Mouse (Mus musculus): Measurements from ENCODE around the gene Hist1h2bg. TPM values are rescaled to one million over a fixed set of nuclear protein-coding genes. Genes with fewer than 3 reads are reported as not detected.
"Not testable (repeated sequence)": the region's sequence is repeated elsewhere in the genome, so short reads cannot be mapped to it uniquely, and the experiment has no call there.

The Hist1h2bg gene
- total RNA-seq, 4 experiments from 2014 or later, result 18.1 to 34.4 (median 24.0) TPM

DNA sequence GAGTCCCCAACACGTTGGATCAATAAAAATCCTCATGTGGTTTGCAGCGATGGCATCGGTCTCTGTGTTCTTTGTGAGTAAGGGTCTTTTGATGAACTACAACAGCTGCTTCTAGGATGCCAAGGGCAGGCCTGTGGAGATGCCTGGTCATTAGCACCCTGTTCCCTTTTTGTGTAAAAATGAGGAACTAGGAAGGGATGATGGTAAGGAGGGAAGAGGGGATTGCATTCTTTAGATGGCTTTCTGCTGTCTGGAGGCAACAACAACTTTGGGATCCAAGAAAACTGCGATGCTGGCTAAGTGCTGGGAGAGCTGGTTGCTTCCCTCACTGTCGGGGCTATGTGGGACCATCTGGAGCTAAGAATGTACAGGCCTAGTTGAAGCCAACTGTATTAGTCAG lies 32.9 kb upstream of the Hist1h2bg start:
- no peak for DNase-seq (ENCODE audit: low spot score)

DNA sequence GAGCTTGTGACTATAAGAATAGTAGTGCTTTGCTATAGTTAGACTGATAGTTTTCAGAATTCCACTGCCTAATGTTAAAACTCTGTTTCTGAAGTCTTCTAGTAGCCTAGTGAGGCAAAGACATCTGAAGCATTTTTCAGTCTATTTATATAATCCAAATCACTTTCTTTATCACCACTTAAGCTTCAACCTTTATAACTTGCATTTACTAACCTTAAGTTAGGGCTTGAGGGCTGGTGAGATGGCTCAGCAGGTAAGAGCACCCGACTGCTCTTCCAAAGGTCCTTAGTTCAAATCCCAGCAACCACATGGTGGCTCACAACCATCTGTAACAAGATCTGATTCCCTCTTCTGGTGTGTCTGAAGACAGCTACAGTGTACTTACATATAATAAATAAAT lies 31.4 kb upstream of the Hist1h2bg start:
- not testable (repeated sequence) for DNase-seq (ENCODE audit: low spot score)

GRCm38 (mm10) chr13:23541497-23541896 lies 29.7 kb upstream of the Hist1h2bg start:
- DNase-seq (ENCODE audit: low spot score), result no peak

GRCm38 (mm10) chr13:23542225-23542980 lies 28.8 kb upstream of the Hist1h2bg start:
- DNase-seq (ENCODE audit: low spot score), result not testable (repeated sequence)

- DNase-seq (ENCODE audit: low spot score), result peak; percentile 92
These were observed 28.1 kb upstream of the Hist1h2bg start, which contains the start of gene Hist1h2bh for GRCm38 (mm10) chr13:23542999-23543607. Gene Hist1h2bh (minus strand): TSS chr13:23543392.

DNA sequence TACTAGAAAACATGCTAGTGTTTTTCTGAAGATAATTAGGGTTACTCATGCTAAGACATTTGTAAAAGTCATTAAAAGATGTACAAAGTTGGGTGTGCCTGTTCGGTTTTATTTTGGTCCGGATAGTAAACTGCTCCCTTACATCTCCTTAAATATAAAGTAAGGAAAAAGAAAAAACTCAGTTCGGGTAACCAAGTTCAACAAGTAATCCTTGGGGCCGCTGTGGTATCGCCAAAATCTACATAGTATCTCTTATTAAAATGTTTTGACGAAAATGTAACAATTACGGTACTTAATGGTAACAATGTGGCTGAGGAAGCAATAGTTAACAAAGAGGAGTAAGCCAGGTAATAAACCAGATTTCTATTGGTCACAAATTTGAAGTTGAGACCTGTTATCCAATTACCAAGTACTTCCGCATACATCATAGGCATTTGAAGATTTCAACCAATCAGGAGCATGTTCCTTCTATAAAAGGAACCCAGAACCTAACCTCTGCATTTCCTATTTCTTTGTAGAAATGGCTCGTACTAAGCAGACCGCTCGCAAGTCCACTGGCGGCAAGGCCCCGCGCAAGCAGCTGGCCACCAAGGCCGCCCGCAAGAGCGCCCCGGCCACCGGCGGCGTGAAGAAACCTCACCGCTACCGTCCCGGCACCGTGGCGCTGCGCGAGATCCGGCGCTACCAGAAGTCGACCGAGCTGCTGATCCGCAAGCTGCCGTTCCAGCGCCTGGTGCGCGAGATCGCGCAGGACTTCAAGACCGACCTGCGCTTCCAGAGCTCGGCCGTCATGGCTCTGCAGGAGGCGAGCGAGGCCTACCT lies 27.0 kb upstream of the Hist1h2bg start, which contains the start of gene Hist1h3f:
Gene Hist1h3f, plus strand, starts transcription at position 88 of the 822 bp plus-strand sequence.
- peak; percentile 96 for DNase-seq (ENCODE audit: low spot score)

DNA sequence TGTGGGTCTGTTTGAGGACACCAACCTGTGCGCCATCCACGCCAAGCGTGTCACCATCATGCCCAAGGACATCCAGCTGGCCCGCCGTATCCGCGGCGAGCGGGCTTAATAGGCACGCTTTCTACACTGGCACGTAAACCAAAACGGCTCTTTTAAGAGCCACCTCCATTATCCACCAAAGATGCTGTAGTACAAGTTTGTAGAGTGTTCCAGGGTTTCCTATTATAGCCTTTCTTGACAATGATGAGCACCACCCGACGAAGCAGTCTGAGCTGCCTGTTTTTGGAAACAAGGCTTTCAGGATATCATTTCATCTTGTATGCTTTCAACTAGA lies 26.4 kb upstream of the Hist1h2bg start:
- not testable (repeated sequence) for DNase-seq (ENCODE audit: low spot score)

DNA sequence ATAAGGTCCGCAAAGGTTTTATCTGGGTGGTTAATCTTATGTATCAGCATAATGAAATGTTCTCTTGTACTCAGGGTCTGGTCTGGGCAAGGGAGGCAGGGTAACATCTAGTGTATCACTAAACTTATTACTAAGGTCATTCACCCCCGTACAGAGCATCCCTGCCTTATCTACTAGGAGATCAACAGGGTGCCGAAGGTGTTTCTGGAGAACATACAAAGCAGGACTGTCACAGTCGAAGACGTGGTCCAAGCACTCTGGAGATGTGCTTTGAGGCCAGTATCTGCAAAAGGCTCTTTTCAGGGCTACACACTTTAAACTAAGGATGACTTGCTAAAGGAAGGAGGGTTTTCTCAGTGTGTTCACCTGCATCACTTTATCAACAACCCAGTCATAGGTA lies 24.5 kb upstream of the Hist1h2bg start:
- DNase-seq (ENCODE audit: low spot score), result no peak

DNA sequence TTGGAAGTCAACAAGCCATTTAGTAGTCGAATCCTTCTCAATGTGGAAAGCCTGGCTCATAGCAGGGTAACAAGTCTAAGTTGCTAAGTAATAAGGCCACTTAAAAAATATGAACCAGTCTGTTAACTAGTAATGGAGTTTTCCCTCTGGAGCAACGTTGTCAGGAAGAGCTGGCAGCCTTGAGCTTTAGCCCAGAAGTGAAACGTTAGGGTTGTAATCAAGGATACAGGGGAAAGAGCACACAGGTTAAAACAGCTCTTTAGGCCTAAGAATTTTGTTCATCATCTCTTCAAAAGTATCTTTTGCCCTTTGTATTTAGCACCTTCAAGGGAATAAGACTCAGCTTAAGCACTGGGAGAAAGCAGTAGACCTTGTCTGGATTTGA lies 20.4 kb upstream of the Hist1h2bg start:
- DNase-seq (ENCODE audit: low spot score), result no peak

DNA sequence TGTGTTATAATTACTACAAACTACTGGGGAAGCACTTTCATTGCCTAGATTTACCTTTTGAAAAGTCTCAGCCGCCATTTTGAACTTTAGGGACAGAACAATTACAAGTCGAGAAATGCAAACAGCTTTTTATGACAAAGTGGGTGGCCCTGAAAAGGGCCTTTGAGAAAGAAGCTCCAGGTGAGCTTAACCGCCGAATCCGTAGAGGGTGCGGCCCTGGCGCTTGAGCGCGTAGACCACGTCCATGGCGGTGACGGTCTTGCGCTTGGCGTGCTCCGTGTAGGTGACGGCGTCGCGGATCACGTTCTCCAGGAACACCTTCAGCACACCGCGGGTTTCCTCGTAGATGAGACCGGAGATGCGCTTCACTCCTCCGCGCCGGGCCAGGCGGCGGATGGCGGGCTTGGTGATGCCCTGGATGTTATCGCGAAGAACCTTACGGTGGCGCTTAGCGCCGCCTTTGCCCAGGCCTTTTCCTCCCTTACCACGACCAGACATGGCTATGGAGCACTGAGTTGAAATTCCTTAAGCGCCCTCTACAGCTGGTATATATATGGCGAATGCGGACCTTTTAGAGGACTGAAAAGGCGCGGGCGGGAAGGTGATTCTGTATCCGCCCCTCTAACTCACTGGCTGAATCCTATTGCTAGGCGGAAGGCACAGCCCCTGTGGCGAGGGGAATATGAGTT lies 19.9 kb upstream of the Hist1h2bg start, which contains the start of gene Hist1h4f:
Gene Hist1h4f, minus strand, starts transcription at position 503 of the 689 bp plus-strand sequence.
- DNase-seq (ENCODE audit: low spot score), result peak; percentile 85

- no peak for DNase-seq (ENCODE audit: low spot score)
These were observed 19.0 kb upstream of the Hist1h2bg start for GRCm38 (mm10) chr13:23551931-23552914.

DNA sequence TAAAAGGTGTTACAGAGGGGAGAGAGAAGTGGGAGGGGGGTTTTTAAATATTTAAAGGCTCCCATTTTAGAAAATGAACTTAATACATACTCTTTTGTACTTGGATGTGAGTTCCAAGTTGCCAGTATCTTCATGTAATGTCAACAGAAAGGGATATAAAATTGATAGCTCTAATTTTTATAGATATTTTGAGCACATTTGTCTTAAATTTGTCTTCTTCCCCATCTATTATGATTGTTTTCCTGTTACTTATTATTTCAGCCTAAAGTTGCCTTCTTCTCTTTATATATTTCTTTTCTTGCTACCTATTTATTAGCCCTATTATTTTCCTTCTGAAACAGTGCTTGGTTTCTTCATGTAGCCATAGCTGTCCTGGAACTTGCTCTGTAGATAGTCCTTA lies 18.2 kb upstream of the Hist1h2bg start, which contains the start of gene Hist1h1d:
Gene Hist1h1d, plus strand, starts transcription at position 301 of the 400 bp plus-strand sequence.
- DNase-seq (ENCODE audit: low spot score), result no peak

DNA sequence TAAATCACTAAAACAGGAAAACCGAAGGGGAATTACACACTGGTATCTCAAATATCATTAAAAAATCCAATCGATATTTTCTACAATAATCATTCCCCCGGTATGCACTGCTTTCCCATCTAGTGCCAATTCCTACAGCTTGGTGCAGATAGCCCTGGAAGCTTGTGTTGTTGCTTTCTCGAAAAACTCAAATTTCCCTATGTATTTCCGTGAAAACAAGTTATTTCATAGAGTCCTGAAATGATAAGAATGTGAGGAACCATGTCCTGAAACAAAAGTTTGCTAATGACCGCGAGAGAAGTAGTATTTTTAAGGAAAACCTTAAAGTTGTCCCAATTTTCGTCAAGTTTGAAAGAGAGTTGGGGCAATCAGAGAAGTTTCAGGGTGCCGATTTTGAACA lies 16.8 kb upstream of the Hist1h2bg start:
- no peak for DNase-seq (ENCODE audit: low spot score)

GRCm38 (mm10) chr13:23554925-23555838 lies 16.0 kb upstream of the Hist1h2bg start:
- peak; percentile 75 for DNase-seq (ENCODE audit: low spot score)

DNA sequence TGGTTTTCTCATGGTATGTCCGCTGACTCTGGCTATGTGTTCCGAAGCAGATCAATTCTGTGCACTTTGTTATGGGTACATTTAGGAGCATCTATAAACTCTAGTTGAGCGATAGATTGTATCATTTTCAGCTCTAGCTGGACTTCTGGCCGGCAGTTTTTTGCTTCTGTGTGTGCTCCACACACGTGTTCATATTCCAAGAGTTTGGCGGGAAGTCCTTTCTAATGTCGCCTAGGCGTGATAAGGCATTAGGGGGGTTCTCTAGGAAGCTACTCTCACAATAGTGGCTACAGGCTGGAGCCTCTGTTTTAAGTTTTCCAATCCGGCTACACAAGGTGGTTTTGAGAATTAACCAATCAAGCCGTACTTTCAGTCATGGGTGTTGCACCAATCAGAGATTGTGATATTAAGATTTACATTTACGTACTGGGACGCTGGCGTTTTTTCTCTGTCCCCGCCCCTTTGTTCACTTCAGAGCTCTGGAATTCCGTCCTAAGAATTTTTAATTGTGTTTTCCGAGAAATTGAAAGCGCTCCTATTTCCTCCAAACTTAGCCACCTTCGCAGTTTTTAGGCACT lies 15.3 kb upstream of the Hist1h2bg start:
- peak; percentile 89 for DNase-seq (ENCODE audit: low spot score)

DNA sequence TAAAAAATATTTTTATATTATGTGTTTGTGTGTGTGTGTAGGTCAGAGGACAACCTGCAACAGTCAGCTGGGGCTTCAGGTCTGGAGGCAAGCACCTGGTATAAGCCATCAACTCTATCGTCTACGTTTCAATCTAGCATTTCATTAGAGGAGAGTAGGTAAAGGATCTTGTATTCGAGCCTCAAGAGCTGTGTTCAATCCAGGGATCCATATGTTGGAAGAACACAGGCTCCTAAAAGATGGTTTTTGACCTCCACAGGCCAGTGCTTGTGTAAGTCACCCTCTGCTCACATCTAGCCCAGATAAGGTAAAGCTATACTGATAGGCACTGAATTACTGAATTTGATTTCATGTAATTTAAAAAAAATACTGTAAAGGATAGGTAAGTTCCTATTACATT lies 14.3 kb upstream of the Hist1h2bg start:
- DNase-seq (ENCODE audit: low spot score), result no peak

DNA sequence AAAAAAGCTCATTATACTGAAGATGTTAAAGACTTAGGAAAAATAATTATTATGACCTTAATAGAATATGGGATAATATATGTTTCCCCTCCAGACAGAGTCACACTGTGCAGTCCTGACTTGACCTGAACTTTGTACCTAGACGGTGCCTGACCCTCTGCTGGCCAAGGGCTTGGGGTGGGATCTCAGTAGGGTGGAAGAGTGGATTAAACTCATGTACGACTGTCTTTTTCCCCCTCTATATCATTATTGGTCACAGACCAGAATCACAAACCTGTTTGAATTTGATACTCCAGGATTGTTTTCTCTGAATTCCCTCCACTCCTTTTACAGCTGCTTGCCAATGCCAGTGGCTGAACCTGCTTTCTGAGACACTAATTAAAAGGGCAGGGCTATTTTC lies 10.5 kb upstream of the Hist1h2bg start:
- not testable (repeated sequence) for DNase-seq (ENCODE audit: low spot score)

- DNase-seq (ENCODE audit: low spot score), result not testable (repeated sequence)
These were observed 9.7 kb upstream of the Hist1h2bg start for GRCm38 (mm10) chr13:23561531-23561882.

Measured in heart, adult 8-10 months (tissue).